Mouse (Mus musculus): ENCODE measurements around the gene Mmp11. TPM values are rescaled to one million over a fixed set of nuclear protein-coding genes. Genes with fewer than 3 reads are reported as not detected.

Gene Mmp11
- polyA plus RNA-seq, 1 experiment from 2014 or later, result 46.1 TPM

Other genes starting within 250 kb of the Mmp11 start
- 29.5 and 32.2 TPM in 2 replicates for gene Cabin1, start 172.2 kb downstream of the Mmp11 start, polyA plus RNA-seq (2014; fragmentation: Nextera tagmentation; extraction: Ambion mirVana)
- 93.0 and 93.5 TPM in 2 replicates for gene Ddt, start 163.1 kb downstream of the Mmp11 start, polyA plus RNA-seq (2014; fragmentation: Nextera tagmentation; extraction: Ambion mirVana)
- gene Gm20441, start 155.5 kb downstream of the Mmp11 start, polyA plus RNA-seq (2014; fragmentation: Nextera tagmentation; extraction: Ambion mirVana), result not detected in 2 replicates
- gene Gstt3, start 155.1 kb downstream of the Mmp11 start, polyA plus RNA-seq (2014; fragmentation: Nextera tagmentation; extraction: Ambion mirVana), result 2.1 and 2.9 TPM in 2 replicates
- 2.5 and 2.9 TPM in 2 replicates for gene Gstt1, start 137.9 kb downstream of the Mmp11 start, polyA plus RNA-seq (2014; fragmentation: Nextera tagmentation; extraction: Ambion mirVana)
- gene Gstt4, start 114.0 kb downstream of the Mmp11 start, polyA plus RNA-seq (2014; fragmentation: Nextera tagmentation; extraction: Ambion mirVana), result not detected in 2 replicates
- 6.5 and 7.2 TPM in 2 replicates for gene Gstt2, start 99.1 kb downstream of the Mmp11 start, polyA plus RNA-seq (2014; fragmentation: Nextera tagmentation; extraction: Ambion mirVana)
- 2,352 and 2,361 TPM in 2 replicates for gene Mif, start 76.3 kb downstream of the Mmp11 start, polyA plus RNA-seq (2014; fragmentation: Nextera tagmentation; extraction: Ambion mirVana)
- gene Derl3, start 43.1 kb downstream of the Mmp11 start, polyA plus RNA-seq (2014; fragmentation: Nextera tagmentation; extraction: Ambion mirVana), result 2.8 and 2.9 TPM in 2 replicates
- gene Smarcb1, start 14.9 kb downstream of the Mmp11 start, polyA plus RNA-seq (2014; fragmentation: Nextera tagmentation; extraction: Ambion mirVana), result 288 and 294 TPM in 2 replicates
- gene Chchd10, start 3.4 kb downstream of the Mmp11 start, polyA plus RNA-seq (2014; fragmentation: Nextera tagmentation; extraction: Ambion mirVana), result 9.9 and 11.7 TPM in 2 replicates
- gene Gm867, start 4.2 kb upstream of the Mmp11 start, polyA plus RNA-seq (2014; fragmentation: Nextera tagmentation; extraction: Ambion mirVana), result 0.97 and 1.9 TPM in 2 replicates
- gene Vpreb3, start 6.6 kb upstream of the Mmp11 start, polyA plus RNA-seq (2014; fragmentation: Nextera tagmentation; extraction: Ambion mirVana), result 0.53 TPM in 1 of 2 replicates, not detected in the other
- 0.19 TPM in 1 of 2 replicates, not detected in the other for gene Gm5134, start 18.0 kb upstream of the Mmp11 start, polyA plus RNA-seq (2014; fragmentation: Nextera tagmentation; extraction: Ambion mirVana)
- gene Zfp280b, start 96.2 kb upstream of the Mmp11 start, polyA plus RNA-seq (2014; fragmentation: Nextera tagmentation; extraction: Ambion mirVana), result 28.8 and 29.2 TPM in 2 replicates
- not detected in 2 replicates for gene Slc5a4b, start 174.5 kb upstream of the Mmp11 start, polyA plus RNA-seq (2014; fragmentation: Nextera tagmentation; extraction: Ambion mirVana)
- gene Slc5a4a, start 211.0 kb upstream of the Mmp11 start, polyA plus RNA-seq (2014; fragmentation: Nextera tagmentation; extraction: Ambion mirVana), result not detected in 2 replicates

All from neural tube, embryonic 11.5 days (tissue).